Mouse (Mus musculus) megakaryocyte, embryonic 14.5 days (primary cell): ENCODE results near the gene Rab3b.

Source experiments
- FLI1 ChIP-seq: IDR thresholded peaks from 2 replicates; pipeline ENCODE4 v1.6.1; 2012; ENCODE audit warnings: low read length, inconsistent platforms, mixed read lengths
- GATA1 ChIP-seq: IDR thresholded peaks from 3 replicates; pipeline ENCODE4 v1.6.1; 2012; ENCODE audit warnings: mixed read lengths, low read length, inconsistent platforms, borderline replicate concordance

- TF ChIP-seq GATA1 (no peak), FLI1 (no peak)
Measured at GRCm38 (mm10) chr4:108990032-108990431, 111.2 kb downstream of the Rab3b start.
